Mouse (Mus musculus): ENCODE data around the gene Dcx.

Dcx gene

DNA sequence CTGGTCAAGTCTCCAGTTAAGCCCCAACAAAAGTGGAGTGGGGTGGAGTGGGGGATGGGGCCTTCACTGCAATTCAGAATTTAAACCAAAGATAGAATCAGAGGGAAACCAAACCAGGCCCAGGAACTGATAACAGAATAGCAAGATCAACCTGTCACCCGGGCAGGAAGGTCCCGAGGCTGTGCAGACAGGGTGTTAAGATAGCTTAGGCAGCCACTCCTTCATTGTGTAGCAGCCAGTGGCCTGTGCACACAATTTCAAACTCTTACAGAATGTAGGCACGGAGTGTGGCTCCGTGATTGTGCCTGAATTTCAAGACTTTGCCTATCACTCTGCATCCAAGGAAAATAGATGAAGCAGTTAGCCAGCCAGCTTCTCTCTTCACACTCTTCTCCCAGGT, 106.6 kb downstream of the Dcx start:
- DNase-seq = no peak

DNA sequence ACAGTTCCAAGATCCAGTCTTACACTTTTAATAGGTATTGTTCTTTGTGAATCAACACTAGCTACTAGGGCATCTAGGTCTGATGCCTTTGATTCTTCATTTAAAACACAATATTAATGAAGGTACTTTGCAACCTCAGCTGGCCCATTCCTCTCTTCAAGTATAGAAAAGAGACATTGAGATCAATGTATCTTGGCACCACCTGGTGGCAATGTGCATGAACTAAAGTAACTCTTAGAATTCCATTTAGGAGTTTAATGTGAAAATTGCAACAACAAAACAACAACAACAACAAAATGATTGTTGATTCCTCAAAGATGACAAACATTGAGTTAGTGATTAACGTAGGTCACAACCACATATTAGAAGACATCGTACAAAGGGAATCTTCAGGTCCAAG, 114.2 kb downstream of the Dcx start:
- DNase-seq = peak; percentile 3 to 17

DNA sequence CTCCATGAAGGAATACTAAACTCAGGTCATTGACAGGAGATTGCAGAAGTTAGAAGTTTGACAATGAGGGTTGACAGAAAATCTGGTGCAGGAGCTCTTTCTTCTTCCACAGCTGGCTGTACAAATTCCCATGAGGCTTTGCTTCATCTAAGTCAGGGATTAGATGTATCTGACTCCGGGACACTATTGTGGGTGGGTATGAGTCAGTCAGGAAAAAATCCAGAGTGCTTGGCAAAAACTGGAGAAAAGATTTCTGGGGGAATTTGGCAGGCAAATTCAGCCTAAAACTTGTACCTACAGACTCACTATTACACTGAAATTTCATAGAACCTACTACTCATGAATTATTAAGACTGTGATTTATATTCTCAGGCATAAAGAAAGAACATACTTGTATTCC, 117.2 kb downstream of the Dcx start:
- no peak for DNase-seq

All from cerebellum, postnatal 10 days (tissue).